Mouse (Mus musculus) CD4-positive helper T cell, adult 2 months (primary cell): Measurements from ENCODE around the gene Sh2b2.

Experiments
- DNase-seq: peaks from one replicate; pipeline ENCODE4 v3.0.0-alpha.2; 2012; ENCODE audit warnings: low read depth, missing footprints, low spot score

Sh2b2 gene

DNA sequence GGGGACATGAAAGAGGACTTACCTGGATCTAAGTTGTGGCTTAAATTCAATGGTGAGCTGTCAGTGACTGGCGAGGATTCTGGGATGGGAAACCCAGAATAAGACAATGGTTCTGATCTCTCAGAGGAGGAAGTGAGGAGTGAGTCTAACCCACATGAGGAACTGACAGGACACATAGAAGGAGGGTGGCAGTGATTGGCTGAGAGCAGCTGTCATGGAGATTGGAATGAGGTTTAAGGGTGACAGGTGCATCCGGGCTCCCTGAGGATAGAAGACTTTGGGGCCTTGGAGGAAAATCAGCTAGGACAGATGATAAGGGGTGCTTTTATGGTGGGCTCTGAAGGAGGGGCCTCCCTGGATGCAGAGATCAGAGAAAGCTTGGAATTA is at the start of gene Sh2b2:
Sh2b2 (minus strand) TSS at position 105 of the 387 bp plus-strand sequence.
- no peak for DNase-seq

DNA sequence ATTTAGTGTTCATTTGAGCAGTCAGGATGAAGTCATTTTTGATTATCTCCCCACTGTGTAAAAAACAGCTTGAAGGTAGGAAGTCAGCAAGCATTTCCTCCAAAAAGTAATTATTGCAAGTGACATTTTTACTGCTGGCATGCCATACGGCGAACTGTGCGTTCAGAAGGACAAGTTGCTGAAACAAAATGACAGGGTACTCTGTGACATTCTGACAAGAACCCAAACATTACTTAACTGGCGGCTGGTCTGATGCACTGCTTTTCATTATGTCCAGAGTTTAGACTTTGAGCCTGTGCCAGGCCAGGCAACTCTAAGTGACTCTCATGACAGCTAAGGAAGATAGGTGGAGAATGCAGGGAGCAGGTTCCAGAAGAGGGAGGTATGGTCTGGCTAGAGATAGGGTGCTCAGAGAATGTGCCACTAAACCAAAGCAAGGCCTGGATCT is 46.6 kb upstream of the Sh2b2 start:
- no peak for DNase-seq

DNA sequence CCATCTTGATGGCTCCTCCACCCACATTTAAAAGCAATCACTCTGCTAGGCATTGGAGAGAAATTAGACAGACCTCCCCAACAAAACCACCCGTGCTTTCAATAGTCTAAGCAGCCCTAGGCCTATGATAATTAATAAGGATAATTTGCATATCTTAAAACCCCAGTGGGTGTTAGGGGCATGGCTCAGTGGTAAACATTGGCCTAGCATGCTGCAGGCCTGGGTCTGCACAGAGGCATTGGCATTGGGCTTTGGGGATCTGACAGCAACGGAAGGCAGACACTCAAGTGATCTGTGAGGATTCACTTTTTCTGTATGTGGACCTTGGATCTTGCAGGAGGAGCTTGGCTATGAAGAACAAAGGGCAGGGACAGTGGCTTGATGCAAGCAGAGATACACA is 46.0 kb upstream of the Sh2b2 start:
- DNase-seq, result no peak

DNA sequence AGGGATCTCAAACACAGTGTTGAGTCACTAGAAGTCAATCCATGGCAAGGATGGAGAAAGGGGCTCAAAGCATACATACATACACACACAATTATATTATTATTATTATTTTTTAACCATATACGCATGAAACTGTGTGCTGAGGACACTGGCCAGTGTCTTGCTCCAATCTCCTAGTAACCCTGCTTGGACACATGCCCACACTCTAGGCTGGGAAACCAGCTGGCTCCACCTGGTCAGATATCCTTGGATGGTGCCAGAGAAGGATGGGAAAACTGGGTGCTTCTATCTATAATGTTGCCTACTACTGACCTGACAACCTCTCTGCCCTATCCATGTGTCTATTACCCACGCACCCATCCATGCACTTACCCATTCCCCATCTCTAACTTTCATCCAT is 45.2 kb upstream of the Sh2b2 start:
- DNase-seq, result no peak

DNA sequence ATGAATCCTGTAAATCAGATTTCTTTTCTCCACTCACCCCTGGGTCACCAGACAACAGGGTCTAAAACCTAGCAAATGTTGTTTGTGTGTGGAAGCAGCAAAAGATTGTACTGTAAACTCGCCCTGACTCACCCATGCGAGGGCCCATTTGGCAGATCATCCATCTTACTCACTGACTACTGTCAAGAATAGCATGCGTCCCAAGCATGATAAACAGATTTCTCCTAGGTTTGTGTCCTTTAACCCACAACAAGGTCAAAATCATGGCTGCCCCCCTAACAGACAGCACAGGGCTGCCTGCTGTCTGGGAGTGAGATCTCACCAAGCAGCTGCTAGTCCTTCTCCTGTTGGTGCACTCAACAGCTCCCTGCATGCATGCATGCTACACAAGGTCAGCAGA is 43.4 kb upstream of the Sh2b2 start:
- DNase-seq, result no peak

DNA sequence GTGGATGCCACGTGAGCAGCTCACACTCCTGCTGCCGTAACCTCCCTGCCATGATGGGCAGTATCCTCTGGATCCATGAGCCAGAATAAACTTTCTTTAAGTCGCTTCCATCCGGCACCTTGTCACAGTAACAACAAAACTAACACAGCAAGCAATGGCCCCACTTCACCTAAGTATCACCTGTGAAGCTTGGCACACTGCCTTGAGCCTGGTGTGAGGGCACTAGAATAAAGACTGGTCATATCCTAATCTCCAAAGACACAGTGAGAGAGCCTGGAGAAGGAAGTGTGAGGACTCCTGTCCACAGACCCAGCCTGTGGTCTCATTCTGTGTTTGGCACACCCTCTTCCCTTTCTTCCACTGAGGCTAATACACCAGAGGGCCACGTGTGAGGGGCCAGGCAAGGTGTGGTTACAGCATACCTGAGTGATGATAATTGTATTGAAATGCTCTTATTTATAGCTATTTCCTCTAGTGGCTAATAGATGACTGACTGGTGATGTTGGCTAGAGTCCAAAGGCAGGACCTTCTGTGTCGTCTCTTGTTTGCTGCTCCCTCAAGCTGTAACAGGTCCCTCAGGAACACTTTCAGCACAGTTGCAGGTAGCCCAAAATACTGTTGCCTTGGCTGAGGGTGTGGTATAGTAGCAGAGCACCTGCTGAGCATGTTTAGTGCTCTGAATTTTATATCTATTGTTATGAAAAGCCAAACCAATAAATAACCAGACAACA is 42.2 kb upstream of the Sh2b2 start:
- no peak for DNase-seq

DNA sequence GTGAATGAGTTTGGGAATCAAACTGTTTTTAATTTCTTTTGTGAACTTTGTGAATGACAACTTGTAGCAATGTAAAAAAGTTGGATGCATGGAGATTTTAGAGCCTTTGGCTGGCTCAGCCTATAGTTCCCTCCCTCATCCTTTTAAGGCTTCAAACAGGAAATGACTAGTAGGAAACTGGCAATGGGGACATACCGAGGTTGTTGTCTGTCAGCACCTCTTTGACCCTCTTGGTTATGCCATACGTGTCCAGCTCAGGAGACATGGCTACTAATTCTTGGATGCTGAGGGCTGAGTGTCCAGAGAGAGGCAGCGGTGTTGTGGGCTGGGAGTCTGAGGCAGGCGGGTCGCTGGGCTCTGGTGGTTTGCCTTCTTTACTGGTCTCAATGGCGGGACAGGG is 40.2 kb upstream of the Sh2b2 start:
- DNase-seq, result no peak

DNA sequence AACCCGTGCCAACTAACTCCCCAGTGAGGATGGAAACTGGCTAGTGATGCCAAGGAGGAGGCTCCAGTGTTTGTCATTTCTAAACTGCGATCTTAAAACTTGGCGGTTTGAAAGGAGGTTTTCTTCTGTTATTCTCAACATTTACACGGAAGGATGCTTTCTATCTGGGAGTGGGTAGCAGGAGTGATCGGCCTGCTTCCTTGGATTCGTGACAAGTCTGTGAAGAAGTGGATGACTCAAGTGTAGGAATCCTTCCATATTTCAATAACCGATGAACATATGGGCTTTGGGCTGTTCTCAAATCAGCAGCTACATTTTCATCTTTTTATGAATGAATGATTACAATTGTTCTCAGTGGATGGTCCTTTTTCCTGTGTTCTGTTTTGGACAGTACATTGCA is 38.8 kb upstream of the Sh2b2 start:
- DNase-seq, result no peak

DNA sequence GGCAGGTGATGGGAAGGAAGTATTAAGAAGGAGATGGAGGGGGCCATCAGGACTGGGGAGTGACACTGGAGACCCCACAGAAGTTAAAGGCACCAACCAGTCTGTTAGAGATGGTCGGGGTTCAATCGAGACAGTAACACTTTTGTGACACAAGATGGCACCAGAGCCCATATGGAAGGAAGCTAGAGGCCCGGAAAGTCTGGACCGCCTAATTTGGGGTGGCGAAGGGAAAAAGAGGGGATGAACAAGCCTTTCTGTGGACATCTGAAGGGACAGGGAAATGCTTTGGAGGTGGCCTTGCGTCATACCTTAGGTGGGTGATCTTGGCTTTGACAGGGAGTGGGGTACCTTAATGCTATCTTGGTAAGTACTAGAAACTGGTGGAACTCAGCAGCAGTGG is 35.0 kb upstream of the Sh2b2 start:
- no peak for DNase-seq

DNA sequence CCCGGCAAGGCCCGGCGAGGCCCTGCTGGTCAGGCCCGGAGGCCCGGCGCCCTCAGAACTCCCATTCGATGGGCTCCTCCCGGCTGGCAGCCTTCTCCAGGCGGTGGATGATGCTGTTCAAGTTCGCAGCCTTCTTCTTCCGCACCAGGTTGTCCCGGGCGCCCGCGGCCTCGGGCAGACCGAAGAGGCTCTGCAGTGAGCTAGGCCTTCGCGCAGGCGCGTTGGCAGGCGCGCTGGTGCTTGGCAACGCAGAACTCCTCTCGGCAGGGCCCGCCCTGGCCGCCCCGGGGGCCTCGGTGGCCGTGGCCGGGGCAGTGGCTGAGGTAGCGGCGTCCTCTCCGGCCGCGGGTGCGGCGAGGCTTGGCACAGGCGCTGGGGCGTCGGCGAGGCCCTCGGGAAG is 28.4 kb upstream of the Sh2b2 start:
- DNase-seq, result no peak

DNA sequence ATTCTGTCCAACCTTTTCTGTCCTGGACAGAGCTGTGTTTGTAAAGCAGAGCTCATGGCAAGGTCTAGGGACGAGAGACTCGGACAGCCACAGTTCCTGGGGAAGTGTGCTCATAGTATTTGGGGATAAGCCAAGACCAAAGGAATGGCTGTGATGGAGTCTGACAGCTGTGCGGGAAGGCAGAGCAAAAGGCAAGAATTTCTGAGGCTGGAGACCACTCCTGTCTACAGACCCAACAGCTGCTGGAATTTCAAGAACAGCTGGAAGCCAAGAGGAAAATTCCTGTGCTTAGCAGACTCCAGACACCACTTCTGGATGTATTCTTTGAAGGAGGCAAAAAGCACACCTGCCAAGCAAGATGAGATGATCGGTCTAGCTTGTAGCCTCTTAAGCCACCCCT is 23.6 kb upstream of the Sh2b2 start:
- DNase-seq, result no peak

DNA sequence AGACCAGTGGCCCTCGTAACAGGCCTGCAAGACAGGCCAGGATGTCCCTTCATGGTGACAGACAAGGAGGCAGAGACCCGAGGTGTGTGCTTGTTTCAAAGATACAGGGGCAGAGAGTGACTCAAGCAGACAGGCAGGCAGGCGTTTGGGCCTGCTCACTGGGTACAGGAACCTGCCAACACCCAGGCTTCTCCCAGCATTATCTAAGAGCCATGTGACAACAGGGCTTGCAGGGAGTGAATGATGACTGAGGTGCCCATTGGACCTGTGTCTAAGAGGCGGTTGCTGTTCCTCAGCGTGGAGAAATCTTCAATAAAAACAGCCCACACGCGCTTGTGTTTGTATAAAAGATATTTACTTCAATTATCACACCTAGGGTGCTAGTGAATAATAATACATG is 19.7 kb upstream of the Sh2b2 start:
- DNase-seq, result no peak

DNA sequence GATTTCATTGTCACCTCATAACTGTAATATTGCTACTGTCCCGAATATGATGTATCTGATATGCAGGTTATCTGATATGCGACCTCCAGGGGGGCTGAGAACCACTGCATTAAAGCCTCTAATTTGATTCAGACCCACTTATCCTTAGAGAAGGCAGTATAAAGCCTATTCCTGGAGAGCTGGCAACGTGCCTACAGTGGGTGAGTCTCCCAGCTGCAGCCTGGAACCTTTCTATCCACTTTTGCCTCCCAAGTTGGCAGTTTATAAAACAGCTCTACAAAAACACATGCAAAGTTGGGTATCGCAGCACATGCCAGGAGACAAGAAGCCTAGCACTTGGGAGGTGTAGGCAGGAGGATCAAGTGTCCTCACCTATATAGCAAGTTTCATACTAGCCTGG is 17.0 kb upstream of the Sh2b2 start:
- DNase-seq, result no peak

DNA sequence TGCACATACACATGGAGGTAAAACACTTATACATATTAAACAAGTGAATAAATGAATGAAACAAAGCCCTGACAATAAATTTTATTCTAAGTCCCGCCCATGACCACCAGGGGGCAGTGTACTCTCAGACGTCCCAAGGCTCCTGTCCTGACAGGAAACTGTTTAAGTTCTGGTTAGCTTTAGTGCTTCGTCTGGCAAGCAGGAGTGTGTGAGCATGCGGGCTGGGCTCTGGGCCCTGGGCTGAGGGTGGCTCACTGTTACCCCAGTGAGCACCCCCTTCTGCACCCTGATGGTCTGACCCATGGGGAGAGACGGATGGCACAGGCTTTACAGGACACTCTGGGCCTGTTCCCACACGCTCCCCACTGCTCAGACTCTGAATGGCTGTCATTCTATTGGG is 12.6 kb upstream of the Sh2b2 start:
- peak; percentile 63 for DNase-seq

DNA sequence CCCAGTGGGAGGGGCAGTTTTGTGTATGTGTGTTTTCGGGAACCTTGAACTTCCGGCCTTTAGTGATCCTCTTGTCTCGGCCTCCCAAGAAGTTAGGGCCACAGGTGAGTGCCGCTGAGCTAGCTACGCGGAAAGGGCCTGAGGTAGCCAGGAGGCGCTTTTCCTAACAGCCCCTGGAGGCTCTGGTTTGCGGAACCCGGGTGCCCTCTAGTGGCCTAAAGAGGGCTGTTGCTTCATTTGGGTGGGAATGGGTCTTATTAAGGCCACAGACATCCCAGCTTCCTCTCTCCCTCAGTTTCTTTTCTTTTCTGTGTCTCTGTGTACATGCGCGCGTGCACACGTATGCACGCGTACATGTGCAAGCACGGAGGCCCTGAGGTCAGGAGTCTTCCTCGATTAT is 6.5 kb upstream of the Sh2b2 start:
- peak; percentile 72 for DNase-seq

DNA sequence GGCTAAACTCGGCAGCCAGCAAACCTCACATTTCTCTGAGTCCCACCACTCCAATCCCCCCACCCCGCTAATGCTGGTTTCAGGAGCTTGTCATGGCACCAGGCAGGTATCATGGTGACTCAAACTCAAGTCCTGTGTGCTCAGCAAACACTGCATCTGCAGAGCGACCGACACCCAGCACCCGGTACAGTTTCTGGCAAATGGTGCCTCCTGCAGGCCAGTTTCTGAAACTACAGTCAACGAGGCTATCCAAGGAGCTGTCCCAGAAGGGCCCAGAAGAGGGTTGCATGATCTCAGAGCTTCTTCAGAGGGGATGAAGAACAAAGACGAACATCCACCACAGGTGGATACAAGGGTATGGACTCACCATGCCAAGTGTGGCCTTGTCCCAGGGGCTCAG is 4.6 kb upstream of the Sh2b2 start:
- peak; percentile 39 for DNase-seq

DNA sequence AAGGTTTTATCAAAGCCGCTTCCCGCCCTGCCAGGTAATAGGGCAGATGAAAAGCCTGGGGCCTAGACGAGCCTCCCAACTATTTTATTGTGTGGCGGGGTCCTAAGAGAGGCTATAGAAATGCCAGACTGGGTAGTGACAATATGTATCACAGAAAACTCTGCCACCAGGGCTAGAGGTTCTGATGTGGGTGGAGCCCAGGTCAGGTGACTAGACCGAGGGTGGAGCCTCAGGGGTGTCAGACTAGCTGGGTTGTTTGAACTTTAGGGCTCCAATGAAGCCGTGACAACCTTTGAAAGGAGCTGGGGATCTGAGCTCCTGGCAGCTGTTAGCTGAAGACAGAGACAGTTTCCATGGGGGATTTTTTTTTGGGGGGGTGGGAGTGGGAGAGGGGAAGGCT is 2.1 kb upstream of the Sh2b2 start:
- DNase-seq, result no peak

DNA sequence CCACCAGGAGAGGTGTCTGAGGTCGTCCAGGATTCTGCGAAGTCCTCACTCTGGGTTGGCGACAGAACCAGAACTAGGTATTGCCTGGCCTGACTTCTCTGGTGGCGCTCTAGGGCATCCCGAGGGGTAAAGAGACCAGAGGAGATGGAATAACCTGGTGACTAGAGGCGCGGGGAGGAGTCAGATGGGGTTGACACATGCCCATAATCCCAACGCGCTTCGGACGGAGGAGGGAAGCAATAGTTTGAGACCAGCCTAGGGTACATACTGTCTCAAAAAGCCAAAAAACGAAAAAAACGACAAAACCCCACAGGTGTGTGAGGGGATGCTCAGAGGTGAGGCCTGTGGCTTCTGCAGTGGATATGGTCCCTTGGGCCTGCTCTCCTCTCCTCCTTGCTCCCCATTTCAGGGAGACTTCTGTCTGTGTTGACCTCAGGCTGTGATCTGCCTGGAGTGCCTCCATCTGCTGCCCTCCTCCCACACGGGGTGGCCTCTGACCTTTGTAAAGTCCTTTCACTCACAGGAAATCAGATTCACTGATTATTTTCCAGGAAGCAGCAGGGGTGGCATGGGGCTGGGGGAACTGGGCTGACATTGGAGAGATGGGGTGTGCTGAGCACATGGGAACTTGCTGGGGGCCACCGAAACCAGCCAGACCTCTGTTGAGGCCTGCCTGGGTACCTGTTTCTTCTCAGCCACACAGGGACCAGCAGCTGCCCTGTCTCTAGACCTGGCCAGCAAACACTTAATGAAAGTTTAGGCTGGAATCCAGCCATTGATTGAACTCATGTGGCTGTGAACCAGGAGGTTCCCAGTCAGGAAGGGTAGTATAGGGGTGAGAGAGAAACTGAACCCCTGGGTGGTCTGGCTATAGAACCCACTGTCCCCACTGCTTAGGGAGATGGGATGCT is 560 bp downstream of the Sh2b2 start:
- no peak for DNase-seq

DNA sequence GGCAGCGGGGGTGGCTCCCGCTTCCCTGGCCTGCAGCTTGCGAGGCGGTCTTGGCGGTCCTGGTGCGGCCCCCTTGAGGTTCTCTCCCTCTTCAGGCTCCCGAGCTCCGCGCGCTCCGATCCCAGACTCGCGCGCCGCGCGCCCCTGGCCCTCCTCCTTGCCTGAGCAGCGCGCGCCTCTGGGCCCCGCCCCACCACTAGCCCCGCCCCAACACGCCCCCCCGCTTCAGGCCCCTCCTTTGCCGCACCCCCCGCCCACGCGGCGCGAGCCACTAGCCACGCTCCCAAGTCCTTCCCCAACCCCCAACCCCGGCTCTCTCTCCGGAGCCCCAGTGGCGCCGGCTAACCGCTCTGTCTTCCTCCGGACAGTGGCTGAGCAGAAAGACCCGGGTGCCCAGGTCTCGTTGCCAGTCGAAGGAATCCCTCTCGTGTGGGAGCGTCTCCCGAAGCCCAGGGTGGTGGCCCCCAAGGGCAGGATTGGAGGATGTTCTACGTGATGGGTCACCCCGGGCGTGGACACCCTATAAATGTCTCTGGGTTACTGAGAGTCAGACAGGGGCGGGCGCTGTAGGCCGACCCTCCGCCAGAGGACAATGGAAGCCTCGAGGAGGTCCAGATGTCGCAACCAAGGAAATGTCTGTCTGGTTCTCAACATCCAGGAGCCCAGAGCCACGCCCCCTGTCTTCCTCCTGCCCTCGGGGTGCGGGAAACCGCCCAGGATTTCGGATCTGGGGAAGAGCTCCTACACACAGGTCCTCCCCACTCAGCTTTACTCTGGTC is 1.4 kb downstream of the Sh2b2 start:
- DNase-seq, result peak; percentile 67

DNA sequence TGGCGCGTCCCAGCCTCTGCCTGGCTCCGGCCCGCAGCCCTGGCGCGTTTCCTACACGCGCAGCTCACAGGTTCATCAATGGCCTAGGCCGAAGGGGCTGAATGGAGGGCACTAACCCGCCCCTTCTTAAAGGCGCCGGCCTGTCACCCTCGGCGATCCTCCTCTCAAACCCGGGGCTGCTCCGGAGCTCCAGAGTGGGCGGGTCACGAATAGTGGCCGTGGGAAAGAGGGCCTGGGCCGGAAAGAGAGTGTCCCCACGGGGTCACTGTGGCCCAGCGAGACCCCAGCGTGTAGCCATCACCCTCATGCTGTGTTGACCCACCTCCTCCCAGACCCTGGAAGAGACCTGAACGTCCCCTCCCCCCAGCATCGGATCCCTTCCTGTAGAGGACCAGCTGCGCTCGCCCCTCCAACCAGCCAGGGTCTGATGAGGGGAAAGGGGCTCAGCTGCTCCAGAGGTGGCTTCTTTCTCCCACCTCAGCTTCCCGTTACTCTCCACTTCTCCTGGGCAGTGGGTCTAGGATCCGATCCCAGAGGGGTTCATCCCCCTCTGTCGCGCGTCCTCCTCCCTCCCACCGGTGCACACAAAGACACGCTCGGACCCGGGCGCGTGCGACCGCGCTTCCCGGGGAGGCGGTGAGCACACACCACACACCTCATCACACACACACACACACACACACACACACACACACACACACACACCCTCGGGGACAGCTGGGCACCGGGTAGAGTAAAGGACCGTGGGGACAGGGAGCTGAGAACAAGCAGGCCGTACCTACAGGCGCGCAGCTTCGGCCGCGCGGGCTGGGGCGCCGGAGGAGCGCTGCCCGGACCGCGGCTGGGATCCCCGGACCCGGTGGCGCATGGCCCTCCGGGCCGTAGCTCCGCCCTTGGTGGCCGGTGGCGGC is 2.2 kb downstream of the Sh2b2 start:
- no peak for DNase-seq

DNA sequence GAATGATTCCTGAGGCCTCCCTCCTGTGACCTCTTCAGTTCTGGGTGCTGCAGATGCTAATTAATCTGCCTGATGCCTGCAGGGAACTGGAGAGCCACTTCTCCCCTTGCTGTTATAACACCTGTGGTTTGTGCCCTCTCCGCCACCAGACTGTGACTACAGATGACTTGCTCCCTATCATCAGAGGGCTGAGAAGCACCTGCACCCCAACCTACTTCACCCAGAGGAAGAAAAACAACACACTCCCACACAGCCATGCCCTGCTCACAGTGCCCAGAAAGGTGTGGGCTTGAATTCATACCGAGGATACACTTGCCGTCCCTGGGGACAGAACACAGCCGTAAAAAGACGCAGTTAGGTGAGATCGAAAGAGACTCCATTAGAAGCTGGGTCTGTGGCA is 5.2 kb downstream of the Sh2b2 start:
- DNase-seq, result no peak
